Mouse (Mus musculus) adrenal gland, postnatal 25 days (tissue): ENCODE results near the gene Tmcc2. TPM values are rescaled to one million over a fixed set of nuclear protein-coding genes. Genes with fewer than 3 reads are reported as not detected.

Source experiments
- DNase-seq: peaks from one replicate; pipeline ENCODE4 v3.0.0; 2021; ENCODE audit warnings: mixed read lengths
- total RNA-seq: library from RNA; stranded (reverse); gene quantifications from 2 replicates; pipeline ENCODE4 v1.2.3, GENCODE M21; 2021

The Tmcc2 gene
- total RNA-seq, 1 experiment from 2014 or later, result 8.4 TPM

DNA sequence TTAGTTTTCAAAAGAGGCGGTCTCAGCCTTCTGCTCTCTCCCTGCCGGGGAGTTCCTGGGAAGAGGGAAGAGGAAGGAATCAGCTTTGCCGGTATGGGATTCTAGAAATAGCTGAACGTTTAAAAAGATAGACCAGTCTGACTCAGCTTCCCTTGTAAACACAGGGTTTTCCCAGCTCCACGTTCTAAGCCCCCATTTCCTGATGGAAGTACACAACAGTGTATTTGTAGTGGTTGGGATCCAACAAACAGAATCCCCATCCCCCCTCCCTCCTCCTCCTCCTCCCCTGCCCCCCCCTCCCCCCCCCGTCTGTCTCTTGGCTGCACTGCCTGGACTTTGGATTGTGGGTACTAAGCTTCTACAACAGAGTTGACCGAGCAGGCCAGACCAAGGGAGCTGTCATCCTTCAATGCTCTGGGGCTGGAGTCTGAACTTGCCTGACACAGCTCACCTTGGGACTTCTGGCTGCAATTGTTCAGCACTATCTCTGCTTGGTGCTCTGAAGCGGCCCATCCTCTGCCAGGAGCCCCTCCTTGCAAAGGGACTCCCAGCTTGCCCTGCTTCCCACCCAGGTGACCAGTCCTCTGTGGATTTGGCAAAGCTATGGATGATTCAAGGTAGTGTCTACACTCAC, 52.9 kb downstream of the Tmcc2 start:
- no peak for DNase-seq

- DNase-seq, result no peak
Observed at GRCm38 (mm10) chr1:132336921-132337320, 54.2 kb downstream of the Tmcc2 start.

GRCm38 (mm10) chr1:132335378-132335965, 55.6 kb downstream of the Tmcc2 start:
- DNase-seq, result no peak

DNA sequence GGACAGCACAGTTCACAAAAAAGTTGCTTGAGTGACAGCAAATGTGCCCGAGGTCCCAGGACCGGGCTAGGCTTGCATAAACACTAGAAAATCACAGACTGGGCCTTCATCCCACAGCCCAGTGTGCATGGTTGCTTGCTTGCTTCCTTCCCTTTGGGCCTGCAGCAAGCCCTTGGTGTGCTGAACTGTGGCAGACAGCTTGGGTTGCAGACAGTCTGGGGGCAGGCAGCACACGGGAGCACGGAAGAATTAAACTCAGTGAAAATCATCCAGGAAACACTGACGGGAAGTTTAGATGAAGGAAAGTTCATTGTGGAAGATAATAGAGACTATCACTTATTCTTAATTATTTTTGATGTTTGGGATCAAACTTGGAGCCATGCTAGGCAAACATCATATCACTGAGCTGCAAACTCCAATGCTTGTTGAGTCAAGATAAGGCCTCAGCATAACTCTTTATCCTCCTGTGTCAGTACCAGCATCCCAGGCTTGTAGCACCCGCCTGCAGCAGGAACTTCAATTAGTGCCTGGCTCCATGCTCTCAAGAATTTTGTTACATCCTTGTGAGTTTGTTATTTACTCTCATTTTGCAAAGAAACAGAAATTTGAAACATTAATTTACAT, 56.8 kb downstream of the Tmcc2 start:
- DNase-seq, result no peak

DNA sequence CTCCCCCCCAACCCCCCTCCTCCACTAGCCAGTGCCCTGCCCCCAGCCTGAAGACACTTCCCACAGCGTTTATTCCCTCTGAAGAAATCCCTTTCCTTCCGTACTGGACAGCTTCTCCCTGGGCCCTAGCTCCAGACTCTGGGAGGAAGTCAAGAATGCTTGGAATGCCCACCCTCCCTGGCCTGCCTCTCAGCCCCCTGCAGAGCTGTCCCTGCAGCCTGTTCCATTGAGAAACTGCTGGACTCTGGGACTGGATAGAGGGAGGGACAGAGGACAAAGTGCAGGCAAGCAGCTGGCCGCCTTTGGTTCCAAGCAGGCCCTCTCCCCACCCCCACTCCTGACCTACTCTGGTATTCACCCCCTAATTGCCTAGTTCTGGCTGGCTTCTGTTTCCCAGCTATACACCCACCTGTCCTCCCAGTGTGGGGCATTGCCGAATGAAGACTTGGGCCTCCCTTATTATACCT, 57.4 kb downstream of the Tmcc2 start:
- peak; percentile 20 for DNase-seq

DNA sequence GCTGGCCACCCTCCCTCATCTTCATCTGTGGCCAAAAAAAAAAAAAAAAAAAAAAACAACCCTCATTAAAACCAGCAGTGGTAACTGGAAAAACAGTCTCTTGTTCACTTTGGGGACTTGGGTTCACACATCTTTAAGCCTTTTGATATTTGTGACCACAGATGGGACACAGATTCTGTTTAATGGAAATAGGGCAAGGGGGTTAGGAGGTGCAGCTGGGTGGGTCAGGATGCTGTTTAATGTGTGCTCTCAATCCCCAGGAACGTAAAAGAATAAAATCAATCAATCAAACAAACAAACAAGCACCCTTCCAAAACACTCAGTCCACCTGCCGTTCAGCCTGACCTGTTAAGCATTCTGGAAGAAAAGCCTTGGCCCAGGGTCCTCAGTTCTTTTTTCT, 57.9 kb downstream of the Tmcc2 start:
- DNase-seq, result no peak

GRCm38 (mm10) chr1:132331283-132331682, 59.8 kb downstream of the Tmcc2 start:
- DNase-seq, result no peak

DNA sequence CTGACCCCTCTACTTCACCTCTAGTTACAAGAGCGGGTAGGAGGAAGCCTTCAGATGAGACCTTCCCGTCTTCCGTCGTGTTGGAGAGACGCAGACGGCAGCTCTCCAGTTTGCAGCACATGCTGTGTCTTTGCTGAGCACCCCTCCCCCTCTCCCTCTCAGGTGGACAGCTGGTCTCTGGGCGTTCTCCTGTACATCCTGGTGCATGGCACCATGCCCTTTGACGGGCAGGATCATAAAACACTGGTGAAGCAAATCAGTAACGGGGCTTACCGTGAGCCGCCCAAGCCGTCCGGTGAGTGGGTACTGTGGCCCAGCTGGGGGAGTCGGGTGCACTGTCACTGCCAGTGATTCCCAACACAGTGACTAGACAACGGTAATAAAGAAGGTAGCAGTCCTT, 60.7 kb downstream of the Tmcc2 start:
- no peak for DNase-seq

DNA sequence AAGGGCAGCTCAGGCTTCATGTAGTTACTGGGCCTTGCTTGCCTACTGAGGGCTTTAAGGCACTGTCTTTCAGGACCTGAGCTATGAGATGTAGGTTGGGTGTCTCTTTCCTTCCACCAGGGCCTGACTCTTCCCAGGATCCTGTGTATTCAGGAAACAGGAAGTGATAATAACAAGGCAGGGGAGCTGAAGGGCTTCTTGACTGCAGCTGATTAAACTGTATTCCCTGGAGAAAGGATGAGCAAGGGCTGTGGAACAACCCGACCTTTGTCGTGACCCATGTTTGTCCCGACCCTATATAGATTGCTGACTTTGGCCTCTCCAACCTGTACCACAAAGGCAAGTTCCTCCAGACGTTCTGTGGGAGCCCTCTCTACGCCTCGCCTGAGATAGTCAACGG, 61.4 kb downstream of the Tmcc2 start:
- no peak for DNase-seq

- no peak for DNase-seq
Observed at GRCm38 (mm10) chr1:132328565-132328964, 62.5 kb downstream of the Tmcc2 start.

DNA sequence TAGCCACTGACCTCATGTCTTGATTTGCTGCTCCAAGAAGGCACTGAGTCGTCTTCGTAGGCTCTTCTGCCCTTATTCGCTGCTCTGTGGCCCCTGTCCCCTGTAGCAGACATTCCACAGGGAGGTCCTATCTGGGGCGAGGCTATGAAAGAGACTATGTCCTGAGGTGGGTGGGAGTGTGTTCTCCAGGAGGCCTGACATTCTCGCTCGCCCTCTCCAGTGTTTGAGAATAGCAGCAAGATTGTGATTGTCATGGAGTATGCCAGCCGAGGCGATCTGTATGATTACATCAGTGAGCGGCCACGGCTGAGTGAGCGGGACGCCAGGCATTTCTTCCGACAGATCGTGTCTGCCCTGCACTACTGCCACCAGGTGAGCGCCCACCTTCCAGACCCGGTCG, 63.6 kb downstream of the Tmcc2 start:
- no peak for DNase-seq

GRCm38 (mm10) chr1:132326777-132327176, 64.3 kb downstream of the Tmcc2 start:
- DNase-seq, result no peak

GRCm38 (mm10) chr1:132322711-132323542, 68.2 kb downstream of the Tmcc2 start:
- no peak for DNase-seq

GRCm38 (mm10) chr1:132321821-132322580, 69.1 kb downstream of the Tmcc2 start:
- no peak for DNase-seq

DNA sequence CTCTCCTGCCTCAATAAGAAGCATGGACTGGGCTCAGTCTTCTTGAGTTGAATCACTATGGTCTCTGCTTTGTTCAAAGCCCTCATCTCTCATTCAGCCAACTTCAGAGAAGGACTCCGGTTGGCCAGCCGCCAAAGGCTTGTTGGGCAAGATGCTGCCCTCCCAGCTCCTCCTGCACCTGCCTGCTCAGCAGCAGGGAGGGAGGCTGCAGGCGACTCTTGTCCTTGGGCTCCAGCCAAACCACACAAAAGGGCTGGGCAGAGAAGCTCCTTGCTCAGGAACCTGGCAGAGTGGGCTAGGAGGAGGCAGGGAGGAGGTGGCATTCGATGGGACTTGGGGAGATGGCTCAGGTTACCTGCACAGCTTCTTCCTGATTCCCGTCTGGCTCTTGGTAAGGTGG, 71.8 kb downstream of the Tmcc2 start:
- peak; percentile 75 for DNase-seq

DNA sequence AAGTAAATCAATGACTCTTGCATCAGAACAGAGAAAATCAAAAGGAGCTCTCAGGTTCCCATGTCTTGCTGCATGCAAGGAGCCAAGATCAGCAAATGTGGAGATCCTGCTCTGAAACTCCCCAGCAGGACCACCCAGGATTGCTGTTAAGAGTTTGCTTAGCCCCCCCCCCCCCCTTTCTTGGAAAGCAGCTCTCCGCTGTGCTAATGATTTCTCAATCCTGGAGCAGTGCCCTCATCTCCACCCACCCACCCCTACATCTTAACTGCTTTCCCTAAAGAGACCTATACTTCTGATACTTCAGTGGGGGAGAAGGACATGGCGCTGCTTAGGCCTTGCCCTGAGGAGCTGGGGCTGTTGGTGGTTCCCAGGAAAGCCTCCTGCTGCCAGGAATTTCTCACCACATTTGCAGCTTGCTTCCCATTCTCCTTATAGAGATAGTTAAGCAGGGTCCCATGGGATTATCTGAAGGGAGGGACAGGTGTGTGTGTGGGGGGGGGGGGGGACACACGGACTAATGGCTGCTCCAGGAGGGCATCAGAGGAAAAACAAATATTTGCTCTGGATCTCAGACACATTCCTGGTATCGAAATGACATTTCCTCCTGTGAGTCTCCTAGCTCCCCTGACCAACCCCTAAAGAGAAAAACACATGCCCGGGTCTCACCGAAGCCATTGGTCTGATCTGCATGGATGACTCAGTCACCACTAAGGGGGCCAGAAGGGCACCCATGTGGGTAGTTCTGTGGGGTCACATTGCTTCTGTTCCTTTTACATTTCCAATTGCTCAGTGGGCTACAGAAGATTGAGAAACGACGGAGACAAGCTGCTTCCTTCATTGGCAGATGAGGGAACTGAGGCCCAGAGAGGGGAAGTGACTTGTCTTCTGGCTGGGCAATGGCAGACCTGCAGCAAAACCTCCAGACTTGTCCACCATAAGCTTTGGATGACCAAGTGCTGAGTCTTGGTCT, 72.9 kb downstream of the Tmcc2 start:
- DNase-seq, result no peak

DNA sequence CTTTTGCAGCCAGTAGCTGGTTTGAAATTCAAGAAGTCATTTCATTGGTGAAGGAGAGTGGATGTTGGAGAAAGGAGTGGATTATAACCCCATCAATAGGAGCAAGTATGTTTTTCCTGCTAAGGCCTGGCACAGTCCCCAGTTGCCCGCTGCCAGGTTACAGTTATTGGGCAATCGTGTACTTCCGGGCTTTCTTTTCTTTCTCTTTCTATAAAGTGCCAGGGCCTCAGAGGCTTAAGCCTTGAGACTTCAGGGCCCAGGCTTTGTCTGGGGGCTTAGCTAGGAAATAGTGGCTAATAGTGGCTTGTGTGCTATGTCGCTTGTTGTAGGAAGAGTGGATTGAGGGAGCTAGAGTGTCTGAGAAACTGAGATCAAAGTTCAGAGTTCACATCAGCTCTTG, 73.7 kb downstream of the Tmcc2 start:
- no peak for DNase-seq

DNA sequence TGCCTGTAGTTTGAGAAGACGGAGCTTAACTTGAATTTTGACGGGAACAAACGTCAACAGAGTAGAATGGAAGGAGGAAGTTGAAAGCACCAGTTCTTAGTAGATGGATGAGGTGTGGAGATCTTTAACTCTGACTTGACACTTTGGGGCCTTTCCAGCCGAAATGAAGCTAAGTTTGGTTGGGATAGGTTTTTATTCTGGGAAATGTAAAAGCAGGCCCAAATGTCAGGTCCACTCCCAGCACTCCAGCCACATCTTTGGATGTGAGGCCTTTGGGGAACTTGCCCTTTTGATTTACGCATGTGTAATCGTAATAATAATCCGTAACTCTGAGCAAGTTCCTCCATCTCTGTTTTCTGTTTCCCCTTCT, 74.5 kb downstream of the Tmcc2 start:
- DNase-seq, result no peak

DNA sequence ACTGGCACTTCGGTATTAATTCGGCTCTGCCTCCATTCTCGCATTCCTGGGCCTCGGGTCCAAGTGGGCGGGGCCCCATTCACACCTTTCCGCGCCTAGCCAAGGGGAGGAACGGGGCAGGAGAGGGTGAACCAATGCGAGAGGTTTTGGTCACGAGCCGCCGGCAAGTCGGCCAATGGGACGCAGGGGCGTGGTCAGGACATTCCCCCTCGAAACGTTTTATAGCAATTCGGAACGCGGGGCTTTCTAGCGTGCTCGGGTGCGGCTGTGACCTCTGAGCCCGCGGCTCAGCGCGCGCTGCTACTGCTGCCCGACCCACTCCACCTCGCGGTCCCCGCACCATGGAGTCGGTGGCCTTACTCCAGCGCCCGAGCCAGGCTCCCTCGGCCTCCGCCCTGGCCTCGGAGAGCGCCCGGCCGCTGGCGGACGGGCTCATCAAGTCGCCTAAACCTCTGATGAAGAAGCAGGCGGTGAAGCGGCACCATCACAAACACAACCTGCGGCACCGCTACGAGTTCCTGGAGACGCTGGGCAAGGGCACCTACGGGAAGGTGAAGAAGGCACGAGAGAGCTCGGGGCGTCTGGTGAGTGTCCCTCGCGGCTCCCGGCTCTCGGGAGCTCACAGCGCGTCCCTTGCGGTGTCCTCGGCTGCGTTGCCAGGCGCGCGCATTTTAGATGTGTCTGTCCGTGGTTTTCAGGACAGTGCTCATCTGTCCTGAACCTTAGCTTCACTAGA, 75.0 kb downstream of the Tmcc2 start, which contains the start of gene Nuak2:
Gene Nuak2 (plus strand): TSS at position 238 of the 736 bp plus-strand sequence.
- DNase-seq, result peak; percentile 90

DNA sequence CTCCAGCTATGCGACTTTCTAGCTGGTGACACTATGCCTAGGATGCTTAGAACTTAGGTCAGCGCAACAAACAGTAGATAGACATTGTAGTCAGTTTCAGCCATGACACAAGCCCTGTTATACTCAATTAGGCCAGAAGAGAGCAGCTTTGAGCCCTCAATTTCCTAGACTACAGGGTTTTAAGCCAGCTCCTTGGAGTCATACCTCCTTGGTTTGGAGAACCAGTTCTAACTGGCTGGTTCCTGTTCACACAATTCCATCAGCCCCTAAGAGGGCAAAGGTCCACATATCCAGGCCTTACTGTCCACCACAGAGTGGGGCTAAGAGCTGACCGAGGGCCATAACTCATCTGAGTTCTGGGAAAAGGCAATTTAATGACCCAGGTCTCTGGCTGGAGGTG, 78.4 kb downstream of the Tmcc2 start:
- DNase-seq, result no peak
